Mouse (Mus musculus): ENCODE measurements at regions not wholly inside any gene's neighbourhood (a gene's known extent, or its start where the extent isn't known, plus 50 kb on each side); places are given as distances from the start of the nearest gene placed in this dataset.

GRCm38 (mm10) chr4:9081701-9082562 is 843.1 kb upstream of the Car8 start:
- TF ChIP-seq CTCF (IDR thresholded peaks at IDR 0.05; ENCODE audit: low read depth) (no peak), EP300 (IDR thresholded peaks at IDR 0.05; ENCODE audit: low read depth) (peak; percentile 55; the same call in 1 of the 2 replicates)
- H3K36me3 ChIP-seq (replicated peaks; ENCODE audit: insufficient read depth, low read length): no peaks in the 10 kb centered on the region
- H3K4me2 ChIP-seq (ENCODE audit: low read depth, low read length): peak overlapping the region; percentile 41
- WGBS (ENCODE audit: insufficient replicate concordance): 56% methylated on average over 14 of the region's 14 CpGs
- no peaks in the 10 kb centered on the region for H3K27me3 ChIP-seq (ENCODE audit: insufficient read depth, low read length)
- H3K9me3 ChIP-seq (ENCODE audit: low read length): no peaks in the 10 kb centered on the region
- peaks cover 23% of the 10 kb centered on the region for H3K4me1 ChIP-seq (ENCODE audit: insufficient read depth)
- H3K9ac ChIP-seq (replicated peaks): peak overlapping the region; percentile 37; the same call in 1 of the 2 replicates
- no peak overlapping the region for H3K4me3 ChIP-seq (ENCODE audit: low read depth, low read length)
- H3K27ac ChIP-seq (ENCODE audit: low read depth): peak overlapping the region; percentile 86
- ATAC-seq (peak; percentile 92), DNase-seq (peak; percentile 83)

- Histone ChIP-seq H3K4me2 (ENCODE audit: low read depth, low read length) (no peak overlapping the region), H3K4me1 (ENCODE audit: insufficient read depth) (peaks cover 23% of the 10 kb centered on the region), H3K4me3 (ENCODE audit: low read depth, low read length) (no peak overlapping the region), H3K9ac (replicated peaks) (no peak overlapping the region), H3K36me3 (replicated peaks; ENCODE audit: insufficient read depth, low read length) (no peaks in the 10 kb centered on the region), H3K9me3 (ENCODE audit: low read length) (no peaks in the 10 kb centered on the region), H3K27ac (ENCODE audit: low read depth) (peak overlapping the region; percentile 86), H3K27me3 (ENCODE audit: insufficient read depth, low read length) (no peaks in the 10 kb centered on the region)
- WGBS (ENCODE audit: insufficient replicate concordance): 47% methylated on average over 15 of the region's 15 CpGs
- ATAC-seq (0 out of 2 replicates have a peak, but pooled peaks have one; percentile 12), DNase-seq (no peak)
- TF ChIP-seq CTCF (IDR thresholded peaks at IDR 0.05; ENCODE audit: low read depth) (no peak), EP300 (IDR thresholded peaks at IDR 0.05; ENCODE audit: low read depth) (peak; percentile 29; the same call in 1 of the 2 replicates)
Observed at GRCm38 (mm10) chr4:9080821-9081493, 842.1 kb upstream of the Car8 start.

GRCm38 (mm10) chr4:9079828-9080245 is 841.0 kb upstream of the Car8 start:
- Histone ChIP-seq H3K27ac (ENCODE audit: low read depth) (no peak overlapping the region), H3K4me1 (ENCODE audit: insufficient read depth) (peaks cover 23% of the 10 kb centered on the region), H3K4me2 (ENCODE audit: low read depth, low read length) (no peak overlapping the region), H3K27me3 (ENCODE audit: insufficient read depth, low read length) (no peaks in the 10 kb centered on the region), H3K4me3 (ENCODE audit: low read depth, low read length) (no peak overlapping the region), H3K9me3 (ENCODE audit: low read length) (no peaks in the 10 kb centered on the region), H3K36me3 (replicated peaks; ENCODE audit: insufficient read depth, low read length) (no peaks in the 10 kb centered on the region), H3K9ac (replicated peaks) (no peak overlapping the region)
- DNase-seq (no peak), ATAC-seq (no peak)
- no peak for TF ChIP-seq CTCF (IDR thresholded peaks at IDR 0.05; ENCODE audit: low read depth)
- TF ChIP-seq EP300 (IDR thresholded peaks at IDR 0.05; ENCODE audit: low read depth): no peak
- 47% methylated on average over 4 of the region's 4 CpGs for WGBS (ENCODE audit: insufficient replicate concordance)

GRCm38 (mm10) chr4:9074447-9074846 is 835.6 kb upstream of the Car8 start:
- no peaks in the 10 kb centered on the region for H3K36me3 ChIP-seq (replicated peaks; ENCODE audit: insufficient read depth, low read length)
- no peak for TF ChIP-seq CTCF (IDR thresholded peaks at IDR 0.05; ENCODE audit: low read depth)
- no peak for TF ChIP-seq EP300 (IDR thresholded peaks at IDR 0.05; ENCODE audit: low read depth)
- H3K9me3 ChIP-seq (ENCODE audit: low read length): no peaks in the 10 kb centered on the region
- ATAC-seq: peak; percentile 64
- no peak overlapping the region for H3K4me2 ChIP-seq (ENCODE audit: low read depth, low read length)
- WGBS (ENCODE audit: insufficient replicate concordance): 18% methylated on average over 2 of the region's 2 CpGs
- H3K4me1 ChIP-seq (ENCODE audit: insufficient read depth): no peaks in the 10 kb centered on the region; the same call in 1 of the 2 replicates
- no peak for DNase-seq
- 0 out of 2 replicates have a peak overlapping the region, but pooled peaks have one; percentile 39 for H3K27ac ChIP-seq (ENCODE audit: low read depth)
- no peak overlapping the region for H3K4me3 ChIP-seq (ENCODE audit: low read depth, low read length)
- no peak overlapping the region for H3K9ac ChIP-seq (replicated peaks)
- no peaks in the 10 kb centered on the region for H3K27me3 ChIP-seq (ENCODE audit: insufficient read depth, low read length)

DNA sequence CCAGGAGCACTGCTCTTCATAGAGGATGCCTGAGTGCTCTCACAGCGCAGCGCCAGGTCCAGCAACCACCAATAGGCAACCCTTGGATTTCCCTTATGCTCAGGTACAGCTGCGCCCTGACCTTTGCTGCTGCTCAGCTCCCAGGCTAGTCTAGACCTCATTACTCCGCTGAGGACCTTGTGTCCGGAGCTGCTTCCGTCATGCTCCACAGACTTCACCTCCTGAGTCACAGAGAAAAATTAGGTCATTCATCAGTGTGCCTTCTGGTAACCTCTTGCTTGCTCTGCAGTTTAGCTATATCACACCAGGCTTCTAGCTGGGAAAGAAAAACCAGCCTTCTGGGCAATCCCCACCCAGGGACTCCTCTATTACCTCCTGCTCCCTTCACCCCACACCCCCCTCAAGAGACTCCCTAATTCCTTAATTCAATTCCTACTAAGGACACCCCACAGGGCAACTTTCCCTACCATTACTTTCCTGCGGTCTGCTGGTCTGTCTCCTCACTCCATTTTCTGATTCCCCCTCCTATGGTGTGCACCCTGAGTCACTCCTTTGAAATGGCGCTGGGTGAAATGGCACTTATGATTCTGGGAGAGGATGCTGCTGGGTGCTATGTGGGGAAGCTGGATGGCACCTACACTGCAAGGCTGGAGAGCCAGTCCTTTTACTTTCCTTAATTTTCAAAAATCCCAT is 835.0 kb upstream of the Car8 start:
- Histone ChIP-seq H3K27me3 (ENCODE audit: insufficient read depth, low read length) (no peaks in the 10 kb centered on the region), H3K9ac (replicated peaks) (no peak overlapping the region), H3K27ac (ENCODE audit: low read depth) (peak overlapping the region; percentile 29; the same call in 1 of the 2 replicates), H3K4me1 (ENCODE audit: insufficient read depth) (no peaks in the 10 kb centered on the region; the same call in 1 of the 2 replicates), H3K4me3 (ENCODE audit: low read depth, low read length) (no peak overlapping the region), H3K4me2 (ENCODE audit: low read depth, low read length) (no peak overlapping the region), H3K9me3 (ENCODE audit: low read length) (no peaks in the 10 kb centered on the region), H3K36me3 (replicated peaks; ENCODE audit: insufficient read depth, low read length) (no peaks in the 10 kb centered on the region)
- TF ChIP-seq CTCF (IDR thresholded peaks at IDR 0.05; ENCODE audit: low read depth) (no peak), EP300 (IDR thresholded peaks at IDR 0.05; ENCODE audit: low read depth) (no peak)
- 66% methylated on average over 8 of the region's 8 CpGs for WGBS (ENCODE audit: insufficient replicate concordance)
- ATAC-seq (peak; percentile 41), DNase-seq (no peak)
